Mouse (Mus musculus) gastrocnemius, adult 8-10 months (tissue): ENCODE data around the gene Ddr2. TPM values are rescaled to one million over a fixed set of nuclear protein-coding genes. Genes with fewer than 3 reads are reported as not detected.
"Not testable (repeated sequence)": the region's sequence is repeated elsewhere in the genome, so short reads cannot be mapped to it uniquely, and the experiment has no call there.

Source experiments
- DNase-seq, 2 experiments: peaks; one replicate each; pipeline ENCODE4 v3.0.0; 2022; ENCODE audit warnings: low spot score in 2 of 2
- total RNA-seq, 4 experiments: library from RNA; stranded (reverse); gene quantifications; 2 replicates each; pipeline ENCODE4 v1.2.4; 2022

The Ddr2 gene
- total RNA-seq, 4 experiments from 2014 or later = 10.7 to 20.9 (median 16.8) TPM

DNA sequence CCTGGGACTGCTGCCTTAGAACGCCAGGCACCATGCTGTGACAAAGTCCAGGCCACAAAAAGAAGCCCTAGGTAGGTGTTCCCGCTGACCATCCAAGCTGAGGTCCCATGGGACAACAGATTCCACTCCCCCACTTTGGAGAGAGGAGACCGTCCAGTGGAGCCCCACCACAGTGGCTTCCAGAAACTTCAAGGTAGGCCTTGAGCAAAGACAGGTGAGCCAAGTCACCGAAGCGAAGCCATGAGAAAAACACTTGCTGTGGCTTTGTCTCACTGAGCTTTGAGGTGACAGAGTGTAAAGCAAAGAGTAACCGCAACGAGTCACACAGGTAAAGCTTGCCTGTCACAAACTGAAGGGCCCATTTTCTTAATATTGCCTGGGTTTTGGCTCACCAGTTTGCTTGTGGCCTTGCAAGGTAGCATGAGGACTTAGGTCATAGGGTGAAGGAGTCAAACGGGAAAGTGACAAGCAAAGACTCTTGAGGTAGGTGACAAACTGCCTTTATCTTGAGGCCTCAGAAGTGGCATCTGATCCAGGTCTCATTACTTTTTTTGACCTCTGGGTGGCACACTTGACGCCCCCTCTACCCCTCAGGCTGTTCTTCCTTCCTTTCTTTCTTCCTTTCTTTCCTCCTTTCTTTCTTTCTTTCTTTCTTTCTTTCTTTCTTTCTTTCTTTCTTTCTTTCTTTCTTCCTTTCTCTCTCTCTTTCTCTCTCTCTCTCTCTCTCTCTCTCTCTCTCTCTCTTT is 65.7 kb downstream of the Ddr2 start:
- DNase-seq = no peak

DNA sequence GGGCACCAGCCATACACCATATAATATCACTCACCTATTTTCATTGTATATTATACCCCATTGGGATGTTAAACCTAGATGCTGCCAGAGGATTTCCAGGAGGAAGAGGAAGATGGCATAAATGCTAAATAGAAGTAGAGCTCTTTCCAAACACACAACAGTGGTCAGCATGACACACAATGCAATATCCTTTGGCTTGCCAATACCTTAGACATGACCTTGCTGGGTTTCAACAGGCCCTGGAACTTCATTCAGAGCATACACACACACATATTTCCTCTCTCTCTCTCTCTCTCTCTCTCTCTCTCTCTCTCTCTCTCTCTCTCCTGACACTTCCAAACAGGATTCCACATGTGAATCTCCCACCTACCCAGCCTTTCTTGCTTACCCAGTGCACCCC is 66.8 kb downstream of the Ddr2 start:
- DNase-seq = no peak

DNA sequence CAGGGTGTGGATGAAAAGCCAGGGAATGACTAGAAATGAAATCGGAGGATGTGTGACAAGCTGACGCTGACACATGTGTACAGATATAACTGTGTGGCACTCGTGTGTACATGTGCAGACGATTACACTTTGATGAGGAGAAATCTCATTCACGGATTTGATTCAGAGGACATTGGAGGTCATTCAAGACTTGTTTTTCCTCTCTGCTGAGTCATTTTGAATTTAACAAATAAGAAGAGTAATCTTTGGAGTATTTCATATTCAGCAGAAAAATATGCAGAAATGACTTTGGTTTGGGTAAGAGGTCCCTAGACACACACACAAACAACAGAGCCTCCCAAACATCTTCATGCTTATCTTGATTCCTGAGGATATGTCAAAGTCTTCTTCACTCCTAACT is 67.6 kb downstream of the Ddr2 start:
- DNase-seq = no peak

DNA sequence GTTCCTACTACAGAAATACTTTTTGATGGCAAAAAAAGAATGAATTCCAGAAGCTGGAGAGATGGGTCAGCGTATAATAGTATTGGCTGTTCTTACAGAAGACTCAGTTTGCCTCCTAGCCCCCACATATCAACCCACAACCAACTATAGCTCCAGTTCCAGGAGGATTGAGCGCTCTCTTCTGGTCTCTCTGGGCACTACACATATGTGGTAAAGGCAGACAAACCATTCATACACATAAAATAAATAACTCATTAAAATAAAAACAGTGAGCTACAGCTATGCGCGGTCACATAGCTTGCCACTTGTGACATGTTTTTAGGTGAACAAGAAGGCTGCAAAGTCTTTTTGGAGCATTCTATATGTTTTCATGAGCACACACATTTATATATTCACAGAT is 71.2 kb downstream of the Ddr2 start:
- no peak for DNase-seq

DNA sequence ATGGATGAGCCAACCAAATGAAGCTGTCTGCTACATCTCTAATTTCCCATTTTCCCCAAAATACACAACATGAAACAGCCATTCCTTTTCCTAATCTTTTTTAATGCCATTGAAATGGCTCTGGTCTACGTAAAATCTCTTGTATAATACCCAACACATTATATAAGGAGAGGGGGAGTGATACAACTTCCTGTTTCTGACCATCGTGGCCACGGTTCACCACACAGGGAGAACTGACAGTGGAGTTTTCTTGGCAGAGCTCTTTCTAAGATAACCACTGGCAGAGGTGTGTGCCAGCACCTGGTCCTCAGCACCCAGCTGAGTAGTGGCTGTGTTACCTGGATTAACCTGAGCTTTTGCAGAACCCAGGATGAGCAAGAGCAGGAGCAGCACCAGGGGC is 75.0 kb downstream of the Ddr2 start:
- no peak for DNase-seq

DNA sequence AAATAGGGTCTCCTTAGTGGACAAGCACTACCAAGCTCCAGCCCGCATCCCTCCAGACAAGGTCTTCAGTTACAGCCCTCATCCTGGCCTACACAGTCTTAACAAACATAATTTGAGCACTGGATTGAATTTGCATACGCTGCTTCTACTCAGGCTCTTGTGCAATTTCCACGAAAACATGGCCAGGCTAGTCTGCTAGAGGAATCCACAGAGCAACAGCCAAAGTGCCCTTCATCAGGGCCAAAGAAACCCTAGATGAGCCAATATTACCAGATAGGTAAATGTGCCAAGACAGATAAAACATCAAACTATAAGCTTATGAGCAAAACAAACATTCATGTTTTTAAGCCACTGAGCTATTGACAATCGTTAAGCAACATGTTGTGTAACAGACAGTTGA is 75.6 kb downstream of the Ddr2 start:
- no peak for DNase-seq

DNA sequence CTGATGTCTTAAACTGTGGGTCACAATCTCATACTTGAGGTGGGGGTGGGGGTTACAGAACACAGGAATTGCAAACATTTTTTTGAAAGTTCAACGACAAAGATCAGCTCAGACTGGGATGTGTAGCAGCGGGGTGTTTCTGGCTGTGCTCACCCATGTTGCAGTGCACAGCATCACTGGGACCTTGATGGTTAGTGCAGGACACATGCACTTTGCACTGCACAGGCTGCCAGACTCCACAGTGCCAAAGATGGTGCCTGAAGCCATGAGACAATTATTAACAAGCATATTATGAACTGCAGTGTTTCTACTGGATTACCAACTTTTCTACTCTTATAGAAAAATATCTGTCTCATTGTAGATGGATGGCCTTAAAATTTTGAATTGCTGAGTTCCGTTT is 78.9 kb downstream of the Ddr2 start:
- no peak for DNase-seq

DNA sequence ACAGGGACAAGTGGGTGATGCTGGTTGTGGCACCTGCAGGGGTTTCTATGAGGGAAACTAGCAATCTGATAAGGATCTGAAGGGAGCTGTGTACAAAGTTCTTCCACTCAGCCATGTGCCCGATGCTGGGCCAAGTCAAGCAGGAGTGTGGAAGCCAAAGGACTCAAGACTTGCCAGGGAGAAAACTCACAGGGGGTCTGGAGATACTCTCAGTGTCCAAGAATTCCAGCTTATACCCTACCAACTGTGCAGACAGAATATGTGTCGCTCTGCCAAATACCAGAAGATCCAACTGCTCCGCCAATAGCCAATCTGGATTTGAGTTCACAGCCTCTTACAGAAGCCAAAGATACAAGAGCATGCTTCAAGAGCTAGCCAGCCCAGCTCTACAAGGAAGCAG is 95.8 kb downstream of the Ddr2 start:
- DNase-seq = no peak

DNA sequence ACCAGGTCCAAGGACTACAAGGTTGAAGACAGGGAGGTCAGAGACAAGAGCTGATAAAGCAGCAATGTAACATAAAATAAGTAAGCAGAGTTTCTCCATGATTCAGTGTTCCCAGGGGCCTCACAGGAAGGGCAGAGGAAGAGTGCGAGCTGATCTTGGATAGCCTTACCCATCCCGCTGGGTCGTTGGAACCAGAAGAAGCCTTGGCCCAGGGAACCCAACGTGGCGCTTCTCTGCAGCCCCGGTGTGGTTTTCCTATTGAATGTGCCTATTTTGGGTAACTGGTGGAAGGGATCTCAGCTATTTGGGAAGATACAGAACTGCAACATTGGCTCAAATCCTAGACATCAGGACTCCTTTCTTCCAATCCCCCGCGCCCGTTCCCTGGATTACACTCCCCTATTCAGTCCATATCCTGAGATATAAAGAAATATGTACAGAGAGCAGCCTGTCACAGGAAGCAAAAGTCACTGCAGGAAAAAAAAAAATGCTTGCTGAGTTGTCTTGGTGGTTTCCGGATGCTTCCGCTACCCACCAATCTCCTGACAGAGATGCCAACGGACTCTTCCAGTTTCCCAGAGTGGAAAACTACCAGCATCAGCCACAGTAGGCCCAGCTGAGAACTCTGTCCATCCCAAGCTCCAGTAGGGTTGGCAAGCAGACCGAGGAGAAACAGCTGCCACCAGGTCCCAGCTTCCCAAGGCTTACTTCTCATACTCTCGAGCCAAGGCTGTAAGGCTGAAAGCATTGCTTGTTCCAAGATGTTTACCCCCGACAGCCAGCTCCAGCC is 99.7 kb downstream of the Ddr2 start:
- DNase-seq = peak; percentile 18 to 28

DNA sequence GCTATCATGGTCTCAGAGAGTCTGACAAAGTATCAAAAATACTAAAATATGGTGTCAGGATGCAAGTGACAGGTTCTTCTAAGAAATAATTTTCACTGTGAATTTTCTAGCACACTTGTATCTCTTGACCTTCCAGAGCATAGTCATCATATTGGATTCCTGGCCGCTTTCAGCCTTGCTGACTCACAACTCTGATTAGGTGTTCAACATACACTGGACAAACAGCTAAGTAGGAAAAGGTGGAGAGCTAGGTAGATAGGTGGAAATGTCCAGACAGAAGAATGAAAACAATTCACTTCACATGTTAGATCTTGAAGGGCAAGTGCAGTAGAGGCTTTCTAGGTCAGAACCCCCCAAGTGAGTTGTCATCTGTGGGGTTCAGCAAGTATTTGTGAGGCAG is 101.3 kb downstream of the Ddr2 start:
- no peak for DNase-seq

DNA sequence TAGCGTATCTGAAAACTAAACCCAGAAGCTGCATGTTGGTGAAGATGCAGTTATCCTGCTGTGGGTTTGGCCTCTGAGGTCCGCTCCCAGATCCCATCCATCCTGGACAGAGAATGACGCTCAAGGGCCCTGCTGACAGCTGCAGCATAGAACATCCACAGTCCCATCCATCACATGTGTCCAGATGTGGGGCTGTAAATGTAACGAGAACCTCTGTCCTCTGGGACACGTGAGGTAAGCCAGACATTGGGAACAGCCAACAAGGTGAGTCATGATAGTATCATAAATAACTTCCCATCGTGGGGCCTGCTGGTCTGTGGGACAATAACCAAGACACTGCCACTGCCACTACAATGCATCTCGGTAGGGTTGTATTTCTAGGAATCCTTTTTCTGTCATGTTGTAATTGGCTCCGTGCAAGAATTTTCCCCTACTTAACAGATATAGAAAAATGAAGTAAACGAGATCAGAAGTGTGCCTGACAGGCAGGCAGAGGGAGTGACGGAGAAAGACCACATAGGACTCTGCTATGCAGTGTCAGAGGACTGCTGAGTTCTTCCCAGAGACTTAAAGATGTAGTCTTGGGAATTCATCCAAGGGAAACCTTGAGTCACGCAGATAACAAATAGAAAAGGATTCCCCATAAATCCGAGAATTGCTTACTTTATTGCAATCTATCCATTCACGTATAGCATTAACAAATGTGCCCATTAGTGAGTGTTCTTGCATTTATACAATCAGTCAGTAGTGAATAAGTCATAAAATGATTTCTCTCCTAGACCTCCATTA is 101.9 kb downstream of the Ddr2 start:
- DNase-seq = no peak

DNA sequence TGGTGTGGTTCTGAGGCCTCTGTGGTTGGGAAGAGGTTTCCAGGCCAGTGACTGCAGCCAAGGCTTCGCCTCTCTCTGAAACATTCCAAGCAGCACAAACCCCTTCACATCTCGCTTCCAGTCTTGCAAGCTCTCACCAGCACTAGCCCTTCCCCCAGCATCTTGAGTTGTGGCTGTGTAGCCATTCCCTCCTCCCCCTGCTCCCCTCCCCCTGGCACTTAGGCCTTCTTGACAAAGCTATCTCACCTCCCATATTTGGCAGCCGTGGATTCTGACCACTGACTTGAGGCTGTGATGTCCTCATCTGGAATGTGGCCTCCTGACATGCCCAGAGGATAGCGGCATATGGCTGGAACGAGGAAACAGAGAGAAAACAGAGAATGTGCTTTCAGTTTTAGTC is 104.0 kb downstream of the Ddr2 start:
- DNase-seq = peak; percentile 9 to 27

DNA sequence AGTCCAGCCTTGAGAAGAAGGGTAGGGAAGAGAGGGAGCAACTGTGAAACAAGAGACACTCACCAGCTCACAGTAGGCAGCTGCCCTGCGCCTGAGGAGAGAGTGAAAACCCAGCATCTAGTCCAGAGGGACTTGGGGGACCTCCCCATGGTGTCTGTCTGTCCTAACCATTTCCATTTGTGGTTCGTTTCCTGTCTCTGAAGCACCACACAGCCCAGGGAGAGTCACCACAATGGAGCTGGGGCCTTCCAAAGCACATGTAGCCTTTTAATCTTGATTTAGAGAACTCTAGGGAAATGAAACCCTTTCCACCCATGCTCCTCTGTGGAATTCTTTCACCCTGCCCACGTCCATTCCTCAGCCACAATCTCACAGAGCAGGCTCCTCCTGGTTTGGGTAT is 105.3 kb downstream of the Ddr2 start:
- no peak for DNase-seq

DNA sequence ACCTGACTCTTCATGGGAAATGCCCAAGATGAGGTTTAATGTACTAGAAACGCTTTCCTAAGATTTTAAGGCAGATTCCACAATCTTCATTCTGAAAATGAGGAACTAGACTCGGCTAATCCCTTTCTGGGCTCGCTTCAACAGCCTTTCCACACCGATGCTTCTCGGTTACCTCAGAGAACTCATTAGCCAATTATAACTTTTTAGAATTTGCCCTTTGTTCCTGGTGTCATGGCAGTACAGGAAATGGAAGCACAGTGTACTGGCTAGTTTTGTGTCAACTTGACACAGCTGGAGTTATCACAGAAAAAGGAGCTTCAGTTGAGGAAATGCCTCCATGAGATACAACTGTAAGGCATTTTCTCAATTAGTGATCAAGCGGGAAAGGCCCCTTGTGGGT is 116.7 kb downstream of the Ddr2 start:
- DNase-seq = not testable (repeated sequence)

DNA sequence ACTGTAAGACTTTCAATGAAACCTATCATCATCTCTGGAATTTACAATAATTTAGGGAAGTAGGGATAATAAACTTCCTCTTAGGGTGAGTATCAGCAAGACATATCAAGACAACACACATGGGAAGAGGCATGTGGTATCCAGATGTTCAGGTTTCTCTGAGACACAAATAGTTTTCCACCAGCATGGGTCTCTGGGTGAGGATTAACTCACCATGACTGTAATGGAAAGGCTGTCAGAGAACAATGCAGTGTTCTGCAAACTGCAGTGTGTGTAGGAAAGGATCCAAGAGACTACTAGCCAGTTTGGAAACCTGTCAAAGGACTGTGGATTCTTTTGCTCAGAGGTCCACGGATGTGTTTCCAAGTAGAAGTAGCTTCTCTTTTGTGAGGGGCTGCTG is 124.4 kb downstream of the Ddr2 start:
- no peak for DNase-seq

DNA sequence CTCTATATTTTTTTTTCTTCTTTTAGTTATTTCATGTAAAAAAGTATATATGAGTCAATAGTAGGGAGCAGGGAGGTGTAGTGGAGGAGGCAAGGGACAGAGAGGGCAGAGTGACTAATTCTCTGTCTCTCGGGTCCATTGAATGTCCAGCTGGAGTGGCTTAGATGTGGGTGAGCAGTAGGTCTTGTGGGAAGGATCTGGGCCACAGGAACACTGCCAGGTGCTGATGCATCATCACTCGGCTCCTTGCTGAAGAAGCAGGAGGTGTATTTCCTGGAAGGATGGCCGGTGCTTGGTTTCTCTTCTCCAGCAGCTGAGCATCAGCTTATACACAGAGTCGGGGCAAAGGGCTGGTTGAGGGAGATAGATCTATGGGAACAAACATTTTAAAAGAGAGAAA is 132.9 kb downstream of the Ddr2 start:
- no peak for DNase-seq

DNA sequence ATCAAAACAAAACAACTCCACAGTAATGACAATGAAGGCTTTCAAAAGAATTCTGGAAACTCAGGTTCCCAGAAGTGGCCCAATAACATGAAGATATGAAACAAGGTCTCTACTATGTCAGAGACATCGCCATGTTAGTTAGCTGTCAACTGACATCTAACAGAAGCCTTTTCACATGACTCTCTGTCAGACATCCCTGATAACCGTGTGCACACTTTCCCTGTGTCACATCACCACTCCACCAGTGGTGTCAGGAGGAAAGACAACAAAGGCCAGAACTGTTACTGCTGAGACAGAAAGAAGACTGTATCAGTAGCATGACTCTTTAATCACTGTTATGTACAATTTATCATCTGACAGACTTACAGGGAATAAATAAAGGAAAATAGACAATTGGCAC is 138.6 kb downstream of the Ddr2 start:
- no peak for DNase-seq

DNA sequence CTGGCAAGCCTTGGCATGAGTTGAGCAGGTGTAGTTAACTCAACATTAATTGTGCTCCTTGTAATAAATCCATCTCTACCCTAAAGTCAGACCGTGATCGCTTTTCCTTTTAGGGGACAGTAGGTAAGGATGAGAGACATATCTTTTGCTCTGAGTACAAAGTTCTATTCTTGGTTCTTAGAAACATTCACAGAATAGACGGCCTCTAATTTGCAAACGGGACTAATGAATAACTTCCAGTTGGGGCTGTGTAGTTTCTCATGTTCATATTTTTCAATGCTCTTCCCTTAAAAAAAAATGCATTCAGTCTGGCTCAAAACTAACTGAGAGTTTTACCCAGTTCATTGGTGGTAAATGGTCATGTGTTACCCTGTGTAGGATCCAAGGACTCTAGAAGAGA is 139.6 kb downstream of the Ddr2 start:
- no peak for DNase-seq

DNA sequence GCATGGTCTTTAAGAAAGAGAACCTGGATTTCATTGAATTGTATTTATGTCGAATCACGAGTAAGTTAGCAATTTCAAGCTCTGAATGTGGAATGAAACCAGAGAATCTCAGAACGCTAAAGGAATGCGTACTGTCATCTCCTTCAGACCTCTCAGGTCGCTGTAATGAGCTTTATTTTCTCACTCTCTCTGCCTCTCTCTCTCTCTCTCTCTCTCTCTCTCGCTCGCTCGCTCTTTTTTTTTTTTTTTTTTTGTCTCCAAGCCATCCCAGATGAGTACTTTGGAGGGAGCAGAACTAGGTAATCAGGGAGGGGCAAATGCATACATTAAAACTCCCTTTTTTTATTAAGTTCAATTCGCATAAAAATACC is 141.1 kb downstream of the Ddr2 start:
- DNase-seq = no peak

DNA sequence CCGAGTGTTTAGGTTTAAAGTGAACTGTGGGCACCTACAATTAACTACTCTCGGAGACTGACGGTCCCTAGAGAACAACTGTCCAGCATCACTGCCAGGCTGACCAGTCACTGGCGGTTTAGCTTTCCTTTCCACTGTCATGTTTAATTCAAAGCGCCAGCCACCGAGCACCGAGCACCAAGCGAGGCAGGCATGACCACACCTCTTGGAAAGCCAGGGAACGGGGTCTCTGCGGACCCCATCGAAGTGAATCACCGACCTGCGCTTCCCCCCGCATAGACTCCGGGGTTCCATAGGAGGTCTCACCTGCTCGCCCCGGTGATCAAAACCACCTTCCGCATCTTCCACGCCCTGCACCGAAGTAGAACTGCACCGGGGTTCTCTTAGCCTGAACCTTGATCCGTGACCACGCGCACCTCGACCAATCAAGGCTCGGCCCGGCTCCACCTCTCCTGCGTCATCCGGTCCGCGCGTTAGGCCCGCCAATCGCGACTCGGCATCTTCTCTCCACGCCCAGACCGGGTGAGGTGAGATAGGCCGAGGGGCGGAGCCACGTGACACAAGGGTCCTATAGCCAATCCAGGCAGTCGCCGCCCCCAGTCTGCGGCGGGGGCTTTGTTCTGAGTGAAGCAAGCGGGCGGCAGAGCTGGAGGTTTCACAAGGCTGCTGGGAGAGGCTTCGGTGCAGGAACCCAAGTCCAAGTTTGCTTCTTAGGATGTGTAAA is 141.6 kb downstream of the Ddr2 start, which contains the start of gene Hsd17b7:
Hsd17b7 (minus strand) TSS at position 450 of the 724 bp plus-strand sequence.
- peak; percentile 98 to 99 for DNase-seq

DNA sequence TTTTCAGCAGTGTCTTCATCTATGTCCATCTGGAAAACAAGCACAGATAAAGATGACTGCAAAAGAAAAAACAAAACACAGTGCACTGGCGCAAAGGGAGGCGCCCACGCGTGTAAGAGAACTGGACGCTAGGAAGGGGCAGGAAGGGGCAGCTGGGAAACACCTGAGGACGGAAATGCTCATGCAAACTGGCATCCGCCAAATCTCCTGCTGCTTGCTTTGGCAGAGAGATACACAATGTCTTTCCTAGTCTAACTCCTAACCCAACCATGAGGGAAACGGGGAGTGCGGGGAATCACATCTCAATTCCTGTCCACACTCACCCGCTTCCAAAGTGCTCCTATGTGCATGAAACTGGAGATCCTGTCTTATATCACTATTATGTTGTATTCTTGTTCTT is 157.5 kb downstream of the Ddr2 start:
- DNase-seq = no peak

DNA sequence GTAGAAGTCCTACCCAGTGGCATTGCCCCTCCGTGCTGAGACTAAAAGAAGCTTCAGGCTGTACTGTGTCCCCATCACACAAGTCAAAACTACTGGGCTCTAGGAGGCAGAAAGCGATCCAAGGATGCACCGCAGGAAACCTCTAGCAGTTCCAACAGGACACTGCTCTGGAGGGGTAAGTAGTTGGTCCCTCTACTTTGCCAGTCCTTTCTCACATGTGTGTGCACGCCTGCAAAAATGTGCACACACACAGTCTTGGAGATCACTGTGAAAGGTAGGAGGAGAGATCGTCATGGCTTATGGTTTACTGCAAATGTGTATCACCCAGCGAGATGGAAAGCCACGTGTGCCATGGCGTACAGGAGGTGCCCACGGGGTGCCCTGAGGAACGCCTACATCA is 157.9 kb downstream of the Ddr2 start:
- DNase-seq = no peak
